Mouse (Mus musculus): ENCODE measurements around the gene Rap1gds1. TPM values are rescaled to one million over a fixed set of nuclear protein-coding genes. Genes with fewer than 3 reads are reported as not detected.
A peak's percentile ranks its signal among the peaks of the same experiment; 100 is the strongest.

Rap1gds1 gene
- polyA plus RNA-seq, 2 experiments from 2014 or later = 80.3 to 82.9 TPM

- no peak for ATAC-seq
Observed at GRCm38 (mm10) chr3:138941604-138942003, 133.4 kb downstream of the Rap1gds1 start.

GRCm38 (mm10) chr3:138937241-138937640 lies 137.8 kb downstream of the Rap1gds1 start:
- no peak for ATAC-seq

GRCm38 (mm10) chr3:138936780-138937179 lies 138.2 kb downstream of the Rap1gds1 start:
- no peak for ATAC-seq

GRCm38 (mm10) chr3:138927437-138927836 lies 147.6 kb downstream of the Rap1gds1 start:
- ATAC-seq = no peak

- ATAC-seq = no peak
Observed at GRCm38 (mm10) chr3:138926161-138926560, 148.8 kb downstream of the Rap1gds1 start.

DNA sequence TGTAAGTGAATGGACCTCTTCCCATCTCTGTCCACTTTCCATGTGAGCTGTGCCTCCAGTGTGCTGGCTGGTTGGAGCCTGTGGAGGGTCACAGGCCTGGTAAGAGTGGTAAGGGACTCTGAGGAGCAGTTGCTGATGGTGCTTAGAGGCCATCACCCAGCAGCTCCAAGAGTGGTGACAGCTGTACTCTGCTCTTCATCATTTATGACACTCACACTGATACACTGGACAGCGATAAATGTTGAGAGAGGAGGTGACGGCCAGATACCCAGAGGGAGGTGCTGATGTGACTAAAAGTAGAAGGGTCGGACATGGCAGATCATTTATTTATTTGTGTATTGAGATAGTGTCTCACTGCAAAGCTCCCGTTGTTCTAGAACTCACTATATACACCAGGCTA lies 156.8 kb downstream of the Rap1gds1 start:
- ATAC-seq = no peak

DNA sequence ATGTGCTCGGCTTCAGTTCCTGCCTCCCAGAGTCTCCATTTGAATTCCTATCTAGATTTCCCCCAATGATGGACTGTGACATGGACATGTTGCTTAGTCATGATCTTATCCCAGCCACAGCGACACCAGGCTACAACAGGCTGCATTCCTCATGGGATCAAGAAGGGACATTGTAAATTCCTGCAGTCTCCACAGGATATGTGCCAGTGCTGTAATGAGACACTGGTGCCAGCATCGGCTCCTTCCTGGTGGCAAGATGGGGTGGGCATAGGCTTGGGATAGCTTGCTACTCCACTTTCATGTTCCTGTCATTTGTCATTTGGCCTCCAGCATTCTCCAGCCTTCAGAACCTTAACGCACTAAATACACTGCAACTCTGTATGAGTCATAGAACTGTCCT lies 158.0 kb downstream of the Rap1gds1 start:
- ATAC-seq = no peak

DNA sequence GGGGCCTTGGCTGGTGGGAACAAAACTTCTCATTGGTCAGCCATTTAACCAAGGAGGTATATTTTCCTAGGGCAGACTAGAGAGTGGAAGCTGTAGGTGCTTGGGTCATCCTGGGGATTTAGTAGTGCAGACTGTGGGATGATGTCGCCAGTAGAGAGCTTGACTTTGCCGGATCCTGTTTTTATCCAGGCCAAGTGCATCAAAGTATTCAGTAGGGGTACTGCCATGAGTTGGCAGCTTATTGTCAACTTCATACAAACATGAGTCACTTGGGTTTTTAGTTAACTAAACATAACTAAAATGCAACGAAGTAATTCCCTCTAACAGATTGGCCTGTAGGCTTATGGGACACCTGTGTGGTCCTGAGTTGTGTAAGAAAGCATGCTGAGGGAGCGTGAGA lies 158.4 kb downstream of the Rap1gds1 start:
- no peak for ATAC-seq

DNA sequence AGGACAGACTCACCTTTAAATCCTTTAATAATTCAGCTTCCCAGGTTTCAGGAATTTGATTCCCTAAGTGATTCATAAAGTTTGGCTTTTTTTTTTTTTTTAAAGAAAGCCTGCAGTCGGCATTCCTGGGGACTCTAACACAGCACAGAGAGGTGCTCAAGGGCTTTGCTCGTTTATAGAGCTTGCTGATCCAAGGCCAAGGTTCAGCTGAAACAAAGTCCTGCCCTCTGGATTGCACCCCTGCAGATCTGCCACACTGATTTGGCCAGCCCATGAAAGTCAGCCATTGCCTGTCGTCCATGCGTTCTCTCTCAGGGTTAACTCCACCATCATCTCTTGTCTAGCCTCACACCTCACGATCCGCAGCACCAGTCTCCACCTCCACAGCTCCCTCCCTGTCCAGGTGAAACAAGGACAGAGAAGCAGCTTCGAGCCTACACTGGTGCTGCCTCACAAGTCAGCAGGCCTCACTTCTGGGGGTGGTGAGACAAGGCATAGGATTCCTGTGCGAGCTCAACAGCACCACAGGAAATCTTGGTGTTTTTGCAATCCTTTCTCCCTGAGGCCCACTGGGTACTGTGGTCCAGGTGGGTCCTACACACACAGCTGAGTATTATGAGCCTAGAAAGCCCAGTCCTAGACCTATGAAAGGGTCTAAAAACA lies 160.2 kb downstream of the Rap1gds1 start:
- ATAC-seq = no peak

- no peak for ATAC-seq
Observed at GRCm38 (mm10) chr3:138912504-138912903, 162.5 kb downstream of the Rap1gds1 start.

GRCm38 (mm10) chr3:138909313-138909712 lies 165.7 kb downstream of the Rap1gds1 start:
- ATAC-seq = no peak

DNA sequence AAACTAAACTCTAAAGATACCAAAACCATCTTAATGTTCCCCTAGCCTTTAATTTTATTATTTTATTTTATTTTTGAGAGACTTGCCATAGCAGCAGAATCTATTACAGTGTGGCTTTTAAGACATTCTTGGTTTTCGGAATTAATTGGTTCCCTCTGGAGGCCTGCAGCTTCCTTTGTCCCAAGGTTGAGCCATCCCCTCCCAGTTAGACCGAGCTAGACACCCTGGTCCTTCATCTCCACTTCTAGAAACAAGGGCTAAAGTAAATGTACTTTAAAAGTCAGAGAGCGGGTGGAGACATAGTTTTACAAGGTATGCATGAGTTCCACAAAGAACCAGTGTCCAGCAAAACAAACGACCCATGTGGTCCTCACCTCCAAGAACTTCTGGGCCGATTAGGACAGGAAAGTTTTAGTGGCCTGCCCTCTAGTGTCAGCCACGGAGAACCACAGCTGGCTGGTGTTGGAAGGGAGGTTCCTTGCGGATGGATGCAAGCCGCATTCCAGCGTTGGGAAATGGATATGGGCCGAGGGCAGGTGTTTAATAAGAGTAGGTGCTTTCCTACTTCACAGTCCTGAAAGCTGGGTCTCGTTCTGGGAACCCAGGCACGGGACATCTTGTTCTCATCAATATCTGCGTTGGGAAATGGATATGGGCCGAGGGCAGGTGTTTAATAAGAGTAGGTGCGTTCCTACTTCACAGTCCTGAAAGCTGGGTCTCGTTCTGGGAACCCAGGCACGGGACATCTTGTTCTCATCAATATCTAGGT lies 168.7 kb downstream of the Rap1gds1 start:
- peak; percentile 70 for ATAC-seq

- no peak for ATAC-seq
Observed at GRCm38 (mm10) chr3:138905678-138906077, 169.3 kb downstream of the Rap1gds1 start.

- ATAC-seq = no peak
Observed at GRCm38 (mm10) chr3:138900571-138901141, 174.3 kb downstream of the Rap1gds1 start.

DNA sequence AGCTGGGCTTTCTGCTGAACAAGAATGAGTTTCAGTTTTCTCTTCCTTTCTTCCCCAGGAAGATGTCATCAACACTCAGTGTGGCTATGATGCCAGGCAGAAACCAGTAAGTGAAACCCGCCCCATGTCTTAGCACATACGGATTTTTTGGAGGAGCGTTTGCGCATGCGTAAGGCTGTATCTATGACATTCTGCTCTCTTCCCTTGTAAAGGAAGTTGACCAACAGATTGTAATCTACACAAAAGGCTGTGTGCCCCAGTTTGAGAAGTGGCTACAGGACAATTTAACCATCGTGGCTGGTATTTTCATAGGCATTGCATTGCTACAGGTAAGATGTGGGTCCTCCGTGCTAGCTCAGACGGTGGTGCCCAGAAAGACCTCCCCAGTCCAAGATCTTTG lies 176.9 kb downstream of the Rap1gds1 start:
- no peak for ATAC-seq

DNA sequence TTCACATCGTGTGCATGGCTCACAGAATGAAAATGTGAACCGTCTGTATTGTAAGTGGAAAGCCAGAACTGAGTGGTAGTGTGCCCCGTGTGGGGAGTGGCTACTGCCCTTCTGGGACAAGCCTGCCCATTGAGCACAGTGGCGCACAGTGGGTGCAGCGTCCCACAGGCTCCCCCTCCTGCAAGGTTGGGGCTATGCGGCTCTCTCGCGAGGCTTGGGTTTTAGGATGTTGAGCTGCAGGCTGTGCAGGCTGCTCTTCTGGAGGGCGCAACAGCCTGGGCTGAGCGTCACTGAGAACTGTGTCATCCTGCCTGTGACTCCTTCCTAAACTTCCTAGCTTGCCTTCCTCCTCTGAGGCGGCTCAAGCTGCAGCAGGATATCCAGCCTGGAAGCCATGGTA lies 177.5 kb downstream of the Rap1gds1 start:
- ATAC-seq = no peak

GRCm38 (mm10) chr3:138893520-138893919 lies 181.5 kb downstream of the Rap1gds1 start:
- peak; percentile 86 for ATAC-seq

DNA sequence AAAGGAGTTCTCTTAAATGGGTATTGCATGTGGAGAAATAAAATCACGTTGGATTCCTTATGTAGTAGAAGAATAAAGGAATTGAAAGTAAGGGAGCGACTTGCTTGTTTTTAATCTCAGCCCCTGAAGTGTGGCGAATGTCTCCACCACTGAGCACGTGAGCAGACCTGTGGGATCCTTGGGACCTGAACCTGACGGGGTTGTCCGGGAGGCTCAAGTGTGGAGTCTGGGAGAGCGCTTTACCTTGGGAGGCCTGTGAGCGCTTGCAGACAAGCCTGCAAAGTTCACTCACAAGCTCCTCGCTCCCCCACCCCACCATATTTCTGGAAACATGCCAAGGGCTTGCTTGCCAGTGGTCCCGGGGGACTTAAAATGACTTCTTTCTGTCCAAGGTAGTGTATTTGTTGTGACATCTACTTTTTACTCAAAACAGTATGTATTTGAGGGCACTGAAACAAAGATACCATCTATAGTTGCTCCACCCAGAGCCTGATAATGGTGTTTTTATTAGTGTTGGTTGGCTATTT lies 185.2 kb downstream of the Rap1gds1 start:
- no peak for ATAC-seq

DNA sequence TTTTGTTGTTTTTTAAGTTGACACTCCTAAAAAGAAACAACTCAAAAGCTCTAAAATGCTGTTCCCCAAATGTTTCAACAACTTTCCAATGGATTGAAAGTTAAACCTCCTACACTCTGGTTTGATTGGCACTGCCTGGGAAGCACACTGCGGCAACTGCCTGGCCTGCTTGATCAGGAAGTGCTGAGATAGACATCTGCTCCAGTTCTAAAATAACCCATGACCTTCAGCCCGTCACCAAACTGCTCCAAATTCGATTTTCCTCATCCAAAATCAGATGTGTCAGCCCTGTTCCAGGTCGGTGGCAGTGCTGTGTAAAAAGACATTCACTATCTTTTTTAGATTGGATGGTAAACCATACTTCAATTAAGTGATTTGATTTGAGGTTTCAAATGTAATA lies 185.8 kb downstream of the Rap1gds1 start:
- ATAC-seq = no peak

- no peak for ATAC-seq
Observed at GRCm38 (mm10) chr3:138886121-138886520, 188.9 kb downstream of the Rap1gds1 start.

GRCm38 (mm10) chr3:138881725-138882347 lies 193.2 kb downstream of the Rap1gds1 start:
- ATAC-seq = no peak

GRCm38 (mm10) chr3:138880999-138881724 lies 193.8 kb downstream of the Rap1gds1 start:
- no peak for ATAC-seq

All from CD4-positive, CD25-positive, alpha-beta regulatory T cell, adult 4 months (primary cell).